Mouse (Mus musculus): ENCODE results near the gene Olfr1299. TPM values are rescaled to one million over a fixed set of nuclear protein-coding genes. Genes with fewer than 3 reads are reported as not detected.

The Olfr1299 gene
- polyA plus RNA-seq (2012; ENCODE audit: insufficient read depth, insufficient read length, missing spikeins): not detected in 2 replicates

DNA sequence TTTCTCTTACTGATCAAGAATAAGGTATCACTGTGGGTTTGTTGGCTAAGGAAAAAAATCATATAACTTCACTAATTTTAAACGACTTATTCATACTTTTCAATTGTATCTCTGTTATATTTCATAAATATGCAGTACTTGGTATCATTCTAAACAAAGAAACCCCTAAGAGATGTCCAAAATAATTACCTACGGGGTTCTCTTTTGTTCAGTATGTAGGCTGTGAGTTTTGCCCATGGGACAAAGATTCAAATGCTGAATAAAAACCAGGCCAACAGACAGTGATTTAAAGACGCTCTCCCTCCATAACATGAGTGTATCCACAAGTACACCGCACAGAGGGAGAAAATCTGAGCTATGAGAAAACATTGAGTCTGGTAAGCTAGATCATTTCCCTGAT lies at the start of gene Olfr1299:
Gene Olfr1299, plus strand, starts transcription at position 301 of the 400 bp plus-strand sequence.
- H3K27ac ChIP-seq (replicated peaks; ENCODE audit: low read depth, low read length): no peak within 1 kb of the TSS
- H3K4me1 ChIP-seq (ENCODE audit: control insufficient read depth, insufficient read depth, insufficient read length, low read length): no peaks in the 10 kb centered on the region
- no peak within 1 kb of the TSS for H3K4me3 ChIP-seq (ENCODE audit: insufficient read depth, low read depth, low read length)

DNA sequence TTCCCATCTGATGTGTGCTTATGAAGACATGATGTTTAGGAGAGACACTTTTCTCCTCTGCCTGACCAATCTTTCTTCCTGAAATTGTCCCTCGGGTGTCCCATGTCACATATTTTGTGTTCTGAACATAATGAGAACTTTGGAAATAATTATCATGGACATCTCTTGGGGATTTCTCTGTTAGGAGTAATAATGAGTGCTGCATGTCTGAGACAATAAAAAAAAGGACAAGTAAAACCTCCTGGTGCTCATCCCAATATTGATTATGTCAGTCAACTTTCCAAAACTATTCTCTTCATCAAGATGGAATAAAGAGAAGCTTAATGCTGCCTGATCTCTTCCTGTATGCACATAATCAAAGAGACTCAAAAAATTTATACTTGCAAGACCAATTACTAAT lies 34.8 kb upstream of the Olfr1299 start, which contains the start of gene Olfr1297:
Gene Olfr1297, minus strand, starts transcription at position 101 of the 400 bp plus-strand sequence.
- H3K4me1 ChIP-seq (ENCODE audit: control insufficient read depth, insufficient read depth, insufficient read length, low read length): no peaks in the 10 kb centered on the region
- no peak within 1 kb of the TSS for H3K27ac ChIP-seq (replicated peaks; ENCODE audit: low read depth, low read length)
- H3K4me3 ChIP-seq (ENCODE audit: insufficient read depth, low read depth, low read length): no peak within 1 kb of the TSS

DNA sequence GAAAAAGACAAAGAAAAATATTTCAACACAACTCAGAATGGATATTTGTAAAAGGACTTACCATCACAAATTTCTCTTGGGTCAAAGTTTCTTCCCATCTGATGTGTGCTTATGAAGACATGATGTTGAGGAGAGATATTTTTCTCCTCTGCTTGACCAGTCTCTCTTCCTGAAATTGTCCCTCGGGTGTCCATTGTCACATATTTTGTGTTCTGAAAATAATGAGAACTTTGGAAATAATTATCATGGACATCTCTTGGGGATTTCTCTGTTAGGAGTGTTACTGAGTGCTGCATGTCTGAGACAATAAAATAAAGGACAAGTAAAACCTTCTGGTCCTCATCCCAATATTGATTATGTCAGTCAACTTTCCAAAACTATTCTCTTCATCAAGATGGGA lies 12.1 kb upstream of the Olfr1299 start, which contains the start of gene Olfr1298:
Gene Olfr1298, minus strand, starts transcription at position 101 of the 400 bp plus-strand sequence.
- Histone ChIP-seq H3K27ac (replicated peaks; ENCODE audit: low read depth, low read length) (no peak within 1 kb of the TSS), H3K4me1 (ENCODE audit: control insufficient read depth, insufficient read depth, insufficient read length, low read length) (no peaks in the 10 kb centered on the region), H3K4me3 (ENCODE audit: insufficient read depth, low read depth, low read length) (no peak within 1 kb of the TSS)

Other genes with a start within 250 kb of the Olfr1299 start
- not detected in 2 replicates for gene Olfr1286, start 238.3 kb upstream of the Olfr1299 start, polyA plus RNA-seq (2012; ENCODE audit: insufficient read depth, insufficient read length, missing spikeins)
- not detected in 2 replicates for gene Olfr1287, start 212.3 kb upstream of the Olfr1299 start, polyA plus RNA-seq (2012; ENCODE audit: insufficient read depth, insufficient read length, missing spikeins)
- not detected in 2 replicates for gene Olfr1288, start 187.3 kb upstream of the Olfr1299 start, polyA plus RNA-seq (2012; ENCODE audit: insufficient read depth, insufficient read length, missing spikeins)
- gene Olfr1289, start 180.6 kb upstream of the Olfr1299 start, polyA plus RNA-seq (2012; ENCODE audit: insufficient read depth, insufficient read length, missing spikeins): not detected in 2 replicates
- not detected in 2 replicates for gene Olfr1290, start 167.6 kb upstream of the Olfr1299 start, polyA plus RNA-seq (2012; ENCODE audit: insufficient read depth, insufficient read length, missing spikeins)
- gene Olfr1291-ps1, start 164.2 kb upstream of the Olfr1299 start, polyA plus RNA-seq (2012; ENCODE audit: insufficient read depth, insufficient read length, missing spikeins): not detected in 2 replicates
- gene Olfr1293-ps, start 136.2 kb upstream of the Olfr1299 start, polyA plus RNA-seq (2012; ENCODE audit: insufficient read depth, insufficient read length, missing spikeins): not detected in 2 replicates
- gene Olfr1294, start 121.1 kb upstream of the Olfr1299 start, polyA plus RNA-seq (2012; ENCODE audit: insufficient read depth, insufficient read length, missing spikeins): not detected in 2 replicates
- gene Olfr1295, start 91.7 kb upstream of the Olfr1299 start, polyA plus RNA-seq (2012; ENCODE audit: insufficient read depth, insufficient read length, missing spikeins): not detected in 2 replicates
- not detected in 2 replicates for gene Olfr1297, start 34.9 kb upstream of the Olfr1299 start, polyA plus RNA-seq (2012; ENCODE audit: insufficient read depth, insufficient read length, missing spikeins)
- not detected in 2 replicates for gene Olfr1298, start 12.2 kb upstream of the Olfr1299 start, polyA plus RNA-seq (2012; ENCODE audit: insufficient read depth, insufficient read length, missing spikeins)
- gene Olfr1301, start 89.6 kb downstream of the Olfr1299 start, polyA plus RNA-seq (2012; ENCODE audit: insufficient read depth, insufficient read length, missing spikeins): not detected in 2 replicates
- not detected in 2 replicates for gene Olfr1302, start 116.0 kb downstream of the Olfr1299 start, polyA plus RNA-seq (2012; ENCODE audit: insufficient read depth, insufficient read length, missing spikeins)
- not detected in 2 replicates for gene Olfr1303, start 158.9 kb downstream of the Olfr1299 start, polyA plus RNA-seq (2012; ENCODE audit: insufficient read depth, insufficient read length, missing spikeins)
- gene Olfr1305, start 215.7 kb downstream of the Olfr1299 start, polyA plus RNA-seq (2012; ENCODE audit: insufficient read depth, insufficient read length, missing spikeins): not detected in 2 replicates

All from brown adipose tissue, adult 24 weeks (tissue).